Mouse (Mus musculus) forebrain, embryonic 14.5 days (tissue): ENCODE measurements at regions not wholly inside any gene's neighbourhood (a gene's known extent, or its start where the extent isn't known, plus 50 kb on each side); places are given as distances from the start of the nearest gene placed in this dataset.
A peak's percentile ranks its signal among the peaks of the same experiment; 100 is the strongest.

ENCODE experiments used
- ATAC-seq: fragments of 200-750 bp; cut with Nextera tagmentation; 2 replicates; pipeline ENCODE4 v1.8.0; 2017; ENCODE audit warnings: mild to moderate bottlenecking, moderate library complexity
- DNase-seq: peaks from one replicate; pipeline ENCODE4 v3.0.0-alpha.2; 2015; ENCODE audit warnings: low spot score
- H3K27ac ChIP-seq: fragments of 300-500 bp; sonication (generic); 2 replicates; pipeline ENCODE4 v1.5.1; 2014; ENCODE audit warnings: low read depth, mild to moderate bottlenecking, control low read depth, low read length, moderate library complexity
- H3K27me3 ChIP-seq: fragments of 300-500 bp; sonication (generic); replicated peaks from 2 replicates; pipeline ENCODE4 v1.6.1; 2014; ENCODE audit warnings: low read length, control low read depth, mixed read lengths; ENCODE audit not compliant: control insufficient read depth, insufficient read depth
- H3K36me3 ChIP-seq: fragments of 300-500 bp; sonication (generic); 2 replicates; pipeline ENCODE4 v1.6.1; 2014; ENCODE audit warnings: low read length, control low read depth; ENCODE audit not compliant: control insufficient read depth, insufficient read depth
- H3K4me1 ChIP-seq: fragments of 300-500 bp; sonication (generic); 2 replicates; pipeline ENCODE4 v1.6.1; 2014; ENCODE audit warnings: antibody characterized with exemption, low read length, control low read depth; ENCODE audit not compliant: control insufficient read depth, insufficient read depth
- H3K4me2 ChIP-seq: fragments of 300-500 bp; sonication (generic); 2 replicates; pipeline ENCODE4 v1.6.1; 2014; ENCODE audit warnings: mild to moderate bottlenecking, control low read depth, low read length
- H3K4me3 ChIP-seq: fragments of 300-500 bp; sonication (generic); 2 replicates; pipeline ENCODE4 v1.5.1; 2014; ENCODE audit warnings: low read depth, low read length, control low read depth
- H3K9ac ChIP-seq: fragments of 300-500 bp; sonication (generic); 2 replicates; pipeline ENCODE4 v1.6.1; 2014; ENCODE audit warnings: mild to moderate bottlenecking, low read length, control low read depth, moderate library complexity
- H3K9me3 ChIP-seq: fragments of 300-500 bp; sonication (generic); replicated peaks from 2 replicates; pipeline ENCODE4 v1.6.1; 2016; ENCODE audit warnings: low read length, control low read depth, mixed read lengths; ENCODE audit not compliant: control insufficient read depth
- WGBS: fragments of 180-500 bp; shearing (Covaris S2); extraction: QIAGEN DNeasy Blood & Tissue Kit; methylation state at CpG from one replicate; pipeline ENCODE4 v1.1.7; 2014; 5-methylcytosine and 5-hydroxymethylcytosine counted together

GRCm38 (mm10) chr15:62435141-62435680, 1409.8 kb downstream of the Gsdmc2 start:
- WGBS = 93% methylated on average over 4 of the region's 4 CpGs
- no peak overlapping the region for H3K27ac ChIP-seq
- ATAC-seq (no peak), DNase-seq (no peak)
- H3K4me3 ChIP-seq = no peak overlapping the region
- no peaks in the 10 kb centered on the region for H3K36me3 ChIP-seq
- no peaks in the 10 kb centered on the region for H3K27me3 ChIP-seq
- H3K4me2 ChIP-seq = no peak overlapping the region
- no peaks in the 10 kb centered on the region for H3K9me3 ChIP-seq
- H3K4me1 ChIP-seq = no peaks in the 10 kb centered on the region
- H3K9ac ChIP-seq = no peak overlapping the region

GRCm38 (mm10) chr15:62432742-62433245, 1412.2 kb downstream of the Gsdmc2 start:
- no peak for DNase-seq
- H3K4me1 ChIP-seq = no peaks in the 10 kb centered on the region
- H3K9me3 ChIP-seq = no peaks in the 10 kb centered on the region
- no peak overlapping the region for H3K4me3 ChIP-seq
- ATAC-seq = no peak
- H3K4me2 ChIP-seq = no peak overlapping the region
- no peak overlapping the region for H3K27ac ChIP-seq
- H3K36me3 ChIP-seq = no peaks in the 10 kb centered on the region
- H3K9ac ChIP-seq = no peak overlapping the region
- H3K27me3 ChIP-seq = no peaks in the 10 kb centered on the region
- 93% methylated on average over 1 of the region's 1 CpGs for WGBS

- Histone ChIP-seq H3K4me1 (no peaks in the 10 kb centered on the region), H3K9me3 (no peaks in the 10 kb centered on the region), H3K4me3 (no peak overlapping the region), H3K4me2 (no peak overlapping the region), H3K36me3 (no peaks in the 10 kb centered on the region), H3K27ac (no peak overlapping the region), H3K9ac (no peak overlapping the region), H3K27me3 (no peaks in the 10 kb centered on the region)
- DNase-seq (no peak), ATAC-seq (no peak)
- 84% methylated on average over 1 of the region's 1 CpGs for WGBS
These were observed 1413.8 kb downstream of the Gsdmc2 start for GRCm38 (mm10) chr15:62431150-62431678.

GRCm38 (mm10) chr15:62422995-62423394, 1422.0 kb downstream of the Gsdmc2 start:
- WGBS = 41% methylated on average over 5 of the region's 5 CpGs
- Histone ChIP-seq H3K27me3 (no peaks in the 10 kb centered on the region), H3K4me1 (no peaks in the 10 kb centered on the region; the same call in 1 of the 2 replicates), H3K27ac (no peak overlapping the region), H3K4me3 (no peak overlapping the region), H3K36me3 (no peaks in the 10 kb centered on the region), H3K9ac (no peak overlapping the region), H3K9me3 (no peaks in the 10 kb centered on the region), H3K4me2 (no peak overlapping the region)
- DNase-seq (no peak), ATAC-seq (no peak)

- Histone ChIP-seq H3K4me2 (no peak overlapping the region), H3K9me3 (no peaks in the 10 kb centered on the region), H3K27ac (no peak overlapping the region), H3K36me3 (no peaks in the 10 kb centered on the region), H3K9ac (no peak overlapping the region), H3K4me3 (no peak overlapping the region), H3K27me3 (no peaks in the 10 kb centered on the region), H3K4me1 (no peaks in the 10 kb centered on the region; the same call in 1 of the 2 replicates)
- peak; percentile 94 for ATAC-seq
- WGBS = 34% methylated on average over 7 of the region's 7 CpGs
- DNase-seq = peak; percentile 89
These were observed 1423.7 kb downstream of the Gsdmc2 start for GRCm38 (mm10) chr15:62421073-62421851.

- Histone ChIP-seq H3K9ac (no peak overlapping the region), H3K27me3 (no peaks in the 10 kb centered on the region), H3K27ac (no peak overlapping the region), H3K4me3 (no peak overlapping the region), H3K36me3 (no peaks in the 10 kb centered on the region), H3K4me1 (no peaks in the 10 kb centered on the region; the same call in 1 of the 2 replicates), H3K4me2 (no peak overlapping the region), H3K9me3 (no peaks in the 10 kb centered on the region)
- no peak for ATAC-seq
- DNase-seq = no peak
These were observed 1428.3 kb downstream of the Gsdmc2 start for GRCm38 (mm10) chr15:62416691-62417090.

- WGBS = 95% methylated on average over 2 of the region's 2 CpGs
- Histone ChIP-seq H3K27me3 (no peaks in the 10 kb centered on the region), H3K9me3 (no peaks in the 10 kb centered on the region), H3K4me1 (no peaks in the 10 kb centered on the region), H3K36me3 (no peaks in the 10 kb centered on the region), H3K4me2 (no peak overlapping the region), H3K27ac (no peak overlapping the region), H3K4me3 (no peak overlapping the region), H3K9ac (no peak overlapping the region)
- no peak for DNase-seq
- no peak for ATAC-seq
These were observed 1431.3 kb downstream of the Gsdmc2 start for GRCm38 (mm10) chr15:62413694-62414093.

- Histone ChIP-seq H3K4me2 (no peak overlapping the region), H3K4me3 (no peak overlapping the region), H3K36me3 (no peaks in the 10 kb centered on the region), H3K27me3 (no peaks in the 10 kb centered on the region), H3K27ac (no peak overlapping the region), H3K9ac (no peak overlapping the region), H3K4me1 (no peaks in the 10 kb centered on the region), H3K9me3 (no peaks in the 10 kb centered on the region)
- WGBS = 72% methylated on average over 5 of the region's 5 CpGs
- no peak for ATAC-seq
- DNase-seq = no peak
These were observed 1442.8 kb downstream of the Gsdmc2 start for GRCm38 (mm10) chr15:62402142-62402541.
